Mouse (Mus musculus) frontal cortex, postnatal 36 days (tissue): ENCODE results near the gene Pigs.

ENCODE experiments used
- DNase-seq, 2 experiments: peaks; one replicate each; pipeline ENCODE4 v3.0.0; 2022; ENCODE audit warnings: low spot score in 2 of 2

Pigs gene

GRCm38 (mm10) chr11:78363309-78364007 is 35.2 kb downstream of the Pigs start:
- DNase-seq = no peak

DNA sequence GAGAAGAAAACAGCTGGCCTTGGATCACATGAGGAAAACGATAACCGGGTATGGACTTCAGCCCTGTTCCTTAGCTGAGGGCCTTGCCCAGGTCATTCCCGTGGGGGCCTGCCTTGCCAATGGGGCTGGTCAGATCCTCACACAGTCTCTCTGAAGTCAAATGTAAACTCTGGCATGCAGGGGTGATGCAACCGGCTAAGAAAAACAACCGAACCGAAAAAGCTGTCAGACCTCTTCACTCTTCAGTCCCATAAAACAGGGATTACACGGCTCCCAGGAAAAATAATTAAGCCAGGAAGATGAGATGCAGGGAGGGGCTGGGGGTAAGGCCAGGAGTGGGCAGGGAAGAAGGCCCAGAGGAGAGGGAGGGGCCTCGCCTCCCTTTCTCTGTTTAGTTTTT is 35.9 kb downstream of the Pigs start:
- no peak for DNase-seq

DNA sequence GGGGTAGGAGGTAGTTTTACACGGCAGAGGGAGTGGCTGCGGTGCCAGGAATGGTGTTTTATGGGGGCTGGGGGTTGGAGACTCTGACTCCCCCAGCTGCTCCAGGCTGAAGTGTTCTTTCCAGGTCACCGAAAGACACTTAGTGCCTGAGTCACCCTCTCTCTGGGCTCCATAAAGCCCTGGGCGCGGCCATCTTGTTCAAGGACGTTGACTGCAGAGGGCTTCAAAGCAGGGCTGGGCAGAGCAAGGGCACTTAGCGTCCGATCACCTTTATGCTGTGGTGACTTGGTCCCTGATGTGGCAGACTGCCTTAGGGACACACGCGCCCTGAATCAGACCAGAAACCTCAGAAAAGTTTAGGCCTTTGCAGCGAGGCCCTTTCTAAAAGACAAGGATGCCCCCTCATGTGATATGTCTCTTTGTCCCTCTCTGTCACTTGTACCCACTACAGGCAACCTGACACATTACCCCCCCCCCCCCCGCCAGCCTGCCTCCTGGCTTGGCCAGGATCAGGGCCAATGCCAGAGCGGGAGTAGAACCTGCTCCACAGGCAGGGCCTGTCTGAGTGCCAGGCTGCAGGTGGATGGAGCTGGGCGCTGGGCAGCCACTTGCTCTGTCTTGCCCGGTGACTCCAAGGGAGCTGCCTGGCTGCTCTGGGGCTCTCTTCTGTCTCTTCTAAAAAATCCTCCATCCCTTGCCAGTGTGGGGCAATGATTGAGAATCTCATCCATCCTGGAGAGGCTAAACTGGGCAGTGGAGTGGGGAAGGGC is 39.4 kb downstream of the Pigs start:
- no peak for DNase-seq

- no peak for DNase-seq
These were observed 42.2 kb downstream of the Pigs start for GRCm38 (mm10) chr11:78370389-78370788.

DNA sequence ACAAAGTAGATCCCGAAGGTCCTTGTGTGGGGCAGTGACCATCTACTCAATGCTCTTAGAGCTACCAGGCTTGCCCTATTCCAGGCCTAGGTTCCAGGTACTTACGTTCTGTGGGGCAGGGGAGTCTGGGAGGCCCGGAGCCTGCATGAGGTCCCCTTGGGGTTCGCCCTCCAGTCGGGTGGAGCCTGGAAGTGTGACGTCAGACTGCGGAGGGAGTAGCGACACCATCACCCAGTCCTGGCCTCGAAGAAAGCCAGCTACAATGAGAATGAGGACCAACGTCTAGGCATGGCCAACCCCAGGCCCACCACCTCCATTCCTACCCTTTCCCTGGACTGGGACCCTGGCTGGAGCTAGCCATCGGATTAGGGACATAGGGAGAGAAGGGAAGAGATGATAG is 43.5 kb downstream of the Pigs start:
- no peak for DNase-seq

GRCm38 (mm10) chr11:78372166-78372565 is 44.0 kb downstream of the Pigs start:
- no peak for DNase-seq

DNA sequence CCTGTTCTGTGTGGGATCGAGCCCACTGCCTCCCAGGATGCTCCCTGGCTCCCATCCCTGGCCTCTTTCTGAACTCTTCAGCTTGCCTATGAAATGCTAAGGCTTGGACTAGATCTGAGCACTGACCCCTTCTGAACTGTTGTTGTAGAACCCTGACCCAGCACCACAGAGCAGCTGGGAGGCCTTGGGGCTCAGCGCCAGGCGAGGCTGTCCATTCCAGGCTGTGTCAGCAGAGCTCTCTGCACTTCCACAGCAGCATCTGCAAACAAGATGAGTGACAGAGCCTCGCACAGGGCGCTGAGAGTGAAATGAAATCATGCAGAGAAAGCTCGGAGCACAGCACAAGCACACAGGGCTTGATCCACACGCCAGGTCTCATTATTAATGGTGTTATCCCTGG is 44.4 kb downstream of the Pigs start:
- no peak for DNase-seq

GRCm38 (mm10) chr11:78374147-78374546 is 45.9 kb downstream of the Pigs start:
- DNase-seq = no peak

- no peak for DNase-seq
These were observed 49.4 kb downstream of the Pigs start for GRCm38 (mm10) chr11:78377549-78378159.

DNA sequence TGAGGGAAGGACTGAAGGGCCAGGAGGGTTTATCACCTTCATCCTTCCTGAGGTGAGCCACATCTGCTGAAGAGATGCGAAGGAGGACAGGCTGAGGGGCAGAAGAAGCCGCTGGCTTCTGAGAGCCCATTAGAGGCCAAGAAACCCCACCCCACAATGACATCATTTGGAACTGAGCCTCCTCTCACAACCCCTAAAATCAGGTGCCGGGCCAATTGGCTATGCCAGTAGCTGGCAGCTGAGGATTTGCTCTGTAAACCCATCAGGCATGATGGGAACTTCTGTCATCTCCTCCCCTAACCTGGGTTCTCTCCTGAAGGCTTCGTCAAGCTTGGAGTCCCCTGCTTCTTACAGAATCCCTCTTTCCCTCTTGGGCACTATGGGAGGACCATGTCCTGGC is 52.1 kb downstream of the Pigs start:
- no peak for DNase-seq

DNA sequence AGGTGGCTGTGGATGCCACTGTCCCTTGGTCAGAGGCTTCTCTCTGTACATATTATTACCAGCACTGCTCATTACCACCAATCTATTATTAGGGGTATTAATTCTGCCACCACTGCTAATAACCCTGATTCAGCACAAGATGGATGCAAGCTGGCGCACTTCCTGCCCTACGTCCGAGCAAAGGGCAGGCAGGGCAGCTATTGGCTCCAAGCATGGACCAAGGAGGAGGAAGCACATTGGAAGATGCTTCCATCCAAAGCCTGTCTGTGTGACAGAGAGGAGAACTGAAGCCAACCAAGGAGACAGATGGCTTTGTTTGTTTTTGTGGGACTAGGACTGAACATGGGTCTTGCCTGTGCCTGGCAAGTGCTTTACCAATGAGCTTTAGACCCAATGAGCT is 52.8 kb downstream of the Pigs start:
- DNase-seq = no peak

GRCm38 (mm10) chr11:78382286-78382685 is 54.1 kb downstream of the Pigs start:
- DNase-seq = no peak

GRCm38 (mm10) chr11:78382701-78383100 is 54.5 kb downstream of the Pigs start:
- DNase-seq = no peak

GRCm38 (mm10) chr11:78385776-78386175 is 57.6 kb downstream of the Pigs start:
- no peak for DNase-seq

DNA sequence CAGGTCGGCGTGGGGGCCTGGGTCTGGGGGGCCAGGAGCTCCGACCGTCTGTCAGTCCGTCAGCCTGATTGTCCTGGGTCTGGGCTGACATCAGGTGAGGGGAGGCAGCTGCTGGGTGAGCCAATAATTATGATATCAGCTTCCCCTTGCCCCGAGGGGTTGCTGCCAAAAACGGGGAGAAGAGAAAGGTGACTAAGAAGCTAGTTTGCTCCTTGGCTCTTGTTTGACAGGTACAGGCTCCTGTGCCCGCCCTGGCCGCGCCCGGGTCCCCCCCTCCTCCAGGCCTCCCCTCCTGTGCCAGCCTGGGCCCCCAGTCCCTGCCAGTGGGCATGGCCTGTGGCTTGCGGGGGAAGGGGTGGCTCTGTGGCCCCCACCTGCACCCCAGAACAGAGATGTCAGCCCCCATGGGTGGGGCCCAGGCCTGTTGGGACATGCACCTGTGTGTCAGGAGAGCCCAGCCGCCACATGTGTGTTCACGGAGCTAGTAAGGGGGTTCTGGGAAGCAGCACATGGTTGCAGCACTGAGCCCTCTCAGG is 58.4 kb downstream of the Pigs start, which contains the start of gene Foxn1:
Gene Foxn1 (minus strand): TSS at position 51 of the 536 bp plus-strand sequence.
- no peak for DNase-seq
